Mouse (Mus musculus): ENCODE data around the gene Sync. TPM values are rescaled to one million over a fixed set of nuclear protein-coding genes. Genes with fewer than 3 reads are reported as not detected.

Gene Sync
- polyA plus RNA-seq, 2 experiments from 2014 or later = 0.46 TPM; not detected in 1

DNA sequence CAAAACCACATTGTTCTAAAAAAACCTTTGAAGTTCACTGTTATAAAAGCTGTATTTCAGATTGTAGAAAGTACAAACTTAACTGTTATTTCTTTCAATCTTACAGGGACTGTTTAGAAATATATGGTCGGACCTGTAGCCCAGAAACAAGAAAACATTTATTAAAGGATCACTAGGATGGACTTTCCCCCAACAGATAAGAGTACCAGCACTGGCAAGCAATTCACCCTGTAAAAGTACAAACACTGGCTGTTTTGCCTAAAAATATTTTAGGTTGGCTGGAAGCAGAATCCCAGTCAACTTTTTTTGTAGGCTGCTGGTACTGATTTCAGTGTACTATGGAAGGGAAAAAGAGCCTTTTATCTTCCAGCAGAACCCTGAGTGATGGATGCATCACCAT, 20.5 kb downstream of the Sync start:
- no peak for ATAC-seq

DNA sequence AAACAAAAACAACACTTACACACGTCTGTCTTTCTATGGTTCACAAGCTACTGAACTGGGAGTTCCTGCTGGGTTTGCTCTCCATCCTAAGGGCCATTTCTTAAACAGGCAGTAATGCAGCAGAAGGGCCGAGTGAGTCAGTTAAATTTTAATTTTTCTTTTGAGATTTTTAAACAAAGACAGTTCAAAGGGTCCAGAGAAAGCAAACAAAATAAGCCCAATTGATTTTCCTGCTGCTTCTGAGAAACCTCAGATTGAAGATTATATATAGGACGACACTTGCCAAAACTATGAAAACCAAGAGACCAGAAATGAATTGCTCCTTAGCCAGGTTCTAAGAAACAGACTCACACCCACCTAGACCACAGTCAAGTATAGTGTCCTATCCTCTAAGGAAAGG, 26.5 kb downstream of the Sync start:
- no peak for ATAC-seq

DNA sequence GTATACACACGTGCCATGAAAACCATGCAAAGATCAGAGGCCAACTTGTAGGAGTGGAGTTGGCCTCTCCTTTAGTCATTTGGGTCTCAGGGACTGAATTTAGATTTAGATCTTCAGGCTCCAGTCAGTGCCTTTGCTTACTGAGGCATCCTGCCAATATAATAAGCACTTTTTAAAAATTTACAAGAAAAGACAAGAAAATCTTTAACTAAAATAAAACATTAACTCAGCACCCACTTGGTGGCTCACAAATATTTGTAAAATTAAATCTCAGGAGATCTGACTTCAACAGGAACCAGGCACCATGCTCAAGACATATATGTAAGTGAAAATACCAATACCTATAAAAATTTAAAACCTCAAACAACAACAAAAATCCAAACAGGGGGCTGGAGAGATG, 33.5 kb downstream of the Sync start:
- no peak for ATAC-seq

DNA sequence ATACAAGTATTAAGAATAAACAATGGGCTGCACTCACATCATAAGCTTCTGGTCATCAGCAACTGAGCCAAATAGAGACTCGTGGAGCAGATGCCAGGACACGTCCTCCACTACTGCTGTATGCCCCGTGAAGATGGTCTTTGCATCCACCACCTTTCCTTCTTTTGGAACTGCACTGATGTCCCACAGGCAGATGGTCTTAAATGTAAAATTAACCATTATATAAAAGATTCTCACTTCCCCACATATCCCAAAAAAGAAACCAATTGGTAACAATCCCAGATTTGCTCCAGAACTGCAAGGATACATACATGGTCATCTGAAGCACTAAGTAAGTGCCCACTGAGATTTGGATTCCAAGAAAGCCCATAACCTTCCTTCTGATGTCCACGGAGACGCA, 34.6 kb downstream of the Sync start:
- no peak for ATAC-seq

DNA sequence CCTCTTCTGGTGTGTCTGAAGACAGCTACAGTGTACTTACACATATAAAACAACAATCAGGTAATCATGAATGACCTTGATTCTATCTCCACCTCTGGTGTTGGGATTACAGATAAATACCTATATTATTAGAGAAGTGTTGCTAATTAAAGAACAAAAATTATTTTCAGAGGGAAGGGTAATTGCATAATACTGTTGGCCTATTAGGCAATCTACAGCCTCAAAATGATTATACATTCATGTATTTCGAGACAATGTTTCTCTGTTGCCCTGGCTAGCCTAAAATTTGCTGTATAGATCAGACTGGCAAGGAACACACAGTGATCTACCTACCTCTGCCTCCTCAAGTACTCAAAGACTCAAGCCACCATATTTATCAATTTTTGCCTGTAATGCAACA, 36.1 kb downstream of the Sync start:
- ATAC-seq = no peak

DNA sequence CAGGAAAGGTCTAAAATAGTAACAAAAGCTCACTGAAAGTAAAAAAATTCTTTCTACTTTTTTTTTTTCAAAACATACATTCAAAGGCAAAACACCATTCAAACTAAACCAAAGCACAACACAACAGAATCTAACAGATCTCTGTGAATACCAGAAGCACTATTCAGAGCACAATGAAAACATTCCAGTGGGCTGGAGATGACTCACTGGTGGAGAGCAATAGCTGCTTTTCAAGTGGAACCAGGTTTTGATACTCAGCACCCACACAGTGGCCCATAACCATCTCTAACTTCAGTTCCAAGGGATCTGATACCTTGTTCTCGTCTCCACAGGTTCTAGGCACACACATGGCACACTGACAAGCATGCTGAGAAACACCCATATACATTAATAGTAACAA, 37.3 kb downstream of the Sync start:
- no peak for ATAC-seq

DNA sequence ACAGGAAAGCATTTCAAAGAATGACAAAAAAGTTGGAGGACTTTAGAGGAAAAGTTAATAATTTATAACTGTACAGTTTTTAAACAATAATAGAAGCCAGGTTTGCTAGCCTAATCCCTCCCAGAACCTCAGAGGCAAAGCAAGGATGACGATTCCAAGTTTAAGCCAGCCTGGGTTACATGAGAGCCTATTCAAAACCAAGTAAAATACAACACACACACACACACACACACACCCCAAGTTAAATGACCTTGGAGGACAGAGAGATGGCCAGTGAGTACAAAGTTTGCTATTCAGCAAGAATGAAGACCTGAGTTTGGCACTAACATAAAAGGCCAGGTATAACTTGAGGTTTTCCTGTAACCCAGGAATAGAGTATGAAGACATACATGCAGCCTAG, 38.8 kb downstream of the Sync start:
- ATAC-seq = no peak

DNA sequence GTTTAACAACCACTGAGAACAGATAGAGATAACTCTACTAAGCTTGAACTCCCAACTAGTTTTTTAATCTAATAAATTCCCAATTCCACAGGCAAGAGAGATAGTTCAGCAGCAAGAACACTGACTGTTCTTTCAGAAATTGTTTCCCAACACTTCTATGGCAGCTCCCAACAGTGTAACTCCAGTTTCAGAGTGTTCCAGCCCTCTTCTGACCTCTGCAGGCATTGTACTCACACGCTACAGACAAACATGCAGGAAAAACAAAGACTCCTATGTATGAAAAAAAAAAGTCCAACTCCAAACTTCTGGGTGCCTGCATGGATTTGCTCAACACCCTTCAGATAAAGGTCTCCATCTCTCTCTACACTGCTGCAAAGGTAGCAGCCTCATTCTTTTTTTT, 45.4 kb downstream of the Sync start:
- ATAC-seq = no peak

DNA sequence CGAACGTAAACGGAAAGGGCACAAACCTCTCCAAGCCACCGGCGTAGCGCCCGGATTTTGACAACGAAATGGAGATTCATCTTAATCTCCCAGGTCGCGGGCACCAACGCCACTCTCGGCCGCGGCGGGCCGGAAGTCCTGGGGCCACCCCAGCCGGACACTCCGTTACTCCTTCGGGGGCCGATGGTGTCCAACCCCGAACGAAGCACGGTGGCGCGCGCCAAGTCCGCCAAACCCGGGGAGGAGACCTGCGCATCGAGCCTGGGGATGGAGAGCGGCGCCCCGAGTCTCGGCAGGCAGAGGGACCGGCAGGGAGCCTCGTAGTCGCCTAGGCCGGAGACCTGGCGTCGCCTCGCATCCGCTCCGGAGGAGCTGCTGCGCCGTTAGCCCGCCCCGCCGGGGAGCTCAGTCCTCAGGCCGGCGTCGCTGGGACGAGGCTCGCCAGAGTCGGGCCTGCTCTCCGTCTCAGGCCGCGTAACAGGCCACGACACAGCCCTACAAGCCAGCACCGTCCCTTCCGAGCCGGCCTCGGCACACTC, 47.3 kb downstream of the Sync start:
- peak; percentile 9 for ATAC-seq

DNA sequence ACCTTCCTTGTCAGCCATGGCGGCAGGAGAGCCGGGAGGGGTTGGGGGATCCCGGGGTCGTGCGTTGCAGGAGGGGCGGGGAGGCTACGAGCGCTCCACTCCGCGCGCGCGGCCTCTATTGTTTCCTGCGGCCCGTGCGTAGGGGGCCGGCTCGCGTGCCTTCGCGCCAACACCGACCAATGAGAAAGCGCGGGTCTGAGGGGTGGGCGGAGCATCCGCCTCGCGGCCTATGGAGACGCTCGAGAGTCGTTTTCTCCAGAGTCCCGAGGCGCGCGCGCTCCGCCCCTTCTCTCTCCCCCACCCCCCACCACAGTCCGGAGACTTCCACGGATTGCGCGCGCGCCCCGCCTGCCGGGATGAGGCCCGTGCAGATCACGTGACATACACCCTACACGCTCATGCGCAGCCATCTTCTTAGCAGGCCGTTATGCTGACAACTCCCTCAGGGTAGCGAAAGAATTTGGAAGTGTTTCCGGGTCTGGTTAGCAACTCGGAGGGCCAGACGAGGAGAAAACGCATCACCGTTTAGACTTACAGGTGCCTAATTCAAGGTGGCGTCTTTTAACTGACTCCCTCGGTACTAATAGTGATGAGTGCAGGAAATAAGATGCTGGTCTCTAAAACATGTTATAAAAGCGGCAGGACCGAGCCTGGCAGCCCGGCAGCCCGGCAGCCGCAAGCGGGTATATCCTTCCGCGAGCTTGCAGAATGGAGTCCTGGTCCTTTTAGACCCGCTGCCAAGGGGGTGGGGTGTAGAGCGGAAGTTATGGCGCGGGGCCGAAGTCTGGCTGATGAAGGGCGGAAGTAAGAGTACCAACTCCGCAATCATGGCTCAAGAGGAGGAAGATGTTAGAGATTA, 48.0 kb downstream of the Sync start, which contains the start of the genes Rbbp4 and Zbtb8os:
Gene Rbbp4, minus strand, starts transcription at position 155 of the 859 bp plus-strand sequence.
Gene Zbtb8os, plus strand, starts transcription at position 480 of the 859 bp plus-strand sequence.
- peak; percentile 89 for ATAC-seq

DNA sequence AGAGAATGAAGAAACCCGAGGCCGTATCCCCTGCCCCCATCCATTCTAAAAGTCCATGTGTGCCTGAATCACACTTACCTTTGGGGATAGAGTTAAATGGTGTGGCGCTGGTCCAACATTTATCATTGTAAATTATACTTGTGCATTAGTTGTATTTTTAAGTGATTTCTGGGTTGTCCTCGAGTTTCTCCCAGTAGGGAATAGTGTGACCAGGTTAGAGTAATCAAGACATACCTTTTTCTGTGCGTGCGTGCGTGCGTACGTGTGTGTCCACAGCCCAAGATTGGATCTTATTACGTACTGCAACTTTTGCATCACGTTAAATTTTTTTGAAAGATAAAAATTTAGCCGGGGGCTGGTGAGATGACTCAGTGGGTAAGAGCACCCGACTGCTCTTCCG, 48.9 kb downstream of the Sync start:
- ATAC-seq = no peak

DNA sequence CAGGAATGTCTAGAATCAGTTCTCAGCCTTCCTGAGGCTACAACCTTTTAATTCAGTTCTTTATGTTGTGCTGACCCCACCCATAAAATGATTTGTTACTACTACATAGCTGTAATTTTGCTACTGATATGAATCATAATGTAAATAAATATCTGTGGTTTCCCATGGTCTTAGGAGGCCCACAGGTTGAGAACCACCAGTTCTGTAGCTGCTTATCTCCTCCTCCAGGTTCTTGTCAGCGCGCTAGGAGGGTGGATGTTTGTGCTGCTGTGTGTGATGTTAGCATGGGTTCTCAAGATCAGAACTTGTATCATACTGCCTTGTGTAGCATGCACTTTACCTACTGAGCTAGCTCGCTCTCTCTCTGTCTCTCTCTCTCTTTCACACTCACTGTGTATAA, 52.3 kb downstream of the Sync start:
- no peak for ATAC-seq

DNA sequence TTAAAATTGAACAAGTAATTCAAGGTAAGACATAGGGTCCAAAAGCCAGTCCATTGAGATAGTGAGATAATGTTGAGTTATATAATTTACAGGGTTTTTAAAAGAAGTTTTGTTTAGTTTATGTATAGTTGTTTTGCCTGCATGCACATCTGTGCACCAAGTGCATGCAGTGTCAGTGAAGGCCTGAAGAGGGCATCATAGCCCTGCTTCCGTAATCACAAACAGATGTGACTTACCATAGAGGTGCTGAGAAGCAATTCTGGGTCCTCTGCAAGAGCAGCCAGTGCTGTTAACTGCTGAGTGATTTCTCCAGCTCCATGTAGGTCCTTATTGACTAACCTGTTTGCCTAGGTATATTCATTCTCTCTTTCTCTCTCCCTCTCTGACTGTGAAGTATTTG, 54.5 kb downstream of the Sync start:
- ATAC-seq = no peak

DNA sequence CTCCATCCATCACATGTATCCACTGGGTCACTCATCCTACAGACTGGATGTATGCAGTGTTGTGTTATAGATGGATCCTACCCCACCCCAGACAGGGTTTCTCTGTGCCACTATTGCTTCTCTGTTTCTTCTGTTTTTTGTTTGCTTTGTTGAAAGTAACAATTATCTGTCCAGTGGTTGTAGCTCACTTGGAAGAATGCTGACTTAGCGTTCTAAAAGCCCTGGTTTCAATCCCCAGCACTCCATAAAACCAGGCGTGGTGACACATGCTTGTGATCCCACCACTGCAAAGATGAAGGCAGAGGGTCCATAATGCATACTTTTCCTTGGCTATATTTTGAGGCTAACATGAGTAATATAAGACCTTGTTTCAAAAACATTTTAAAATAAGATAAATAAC, 55.3 kb downstream of the Sync start:
- no peak for ATAC-seq

DNA sequence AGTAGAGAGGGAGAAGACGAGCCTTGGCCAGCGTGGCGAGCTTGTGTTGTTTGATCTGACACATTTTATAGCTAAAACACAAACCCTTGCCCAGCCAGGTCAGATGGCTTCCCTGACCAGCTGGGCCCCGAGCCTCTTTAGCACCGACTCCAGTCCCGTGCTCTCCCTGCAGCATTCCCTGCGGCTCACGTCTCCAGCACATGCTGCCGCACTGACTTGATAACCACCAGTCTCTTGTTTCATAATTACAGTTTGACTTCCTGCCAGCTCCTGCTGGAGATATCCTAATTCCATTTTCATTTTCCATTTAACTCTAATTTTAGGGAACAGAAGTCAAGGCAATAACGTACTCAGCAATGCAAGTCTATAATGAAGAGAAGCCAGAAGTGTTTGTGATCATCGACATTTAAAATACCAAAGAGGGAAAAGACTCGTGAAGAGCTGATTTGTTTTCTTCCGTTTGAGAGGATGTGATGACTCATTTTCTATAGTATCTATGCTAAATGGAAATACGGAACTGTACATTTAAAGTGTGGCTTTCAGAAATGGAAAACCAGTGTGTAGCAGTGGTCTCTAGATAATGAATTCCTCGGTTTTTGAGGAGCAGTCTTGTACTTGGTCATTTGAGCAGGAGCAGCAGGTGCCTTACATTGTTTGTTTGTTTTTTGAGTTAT, 59.2 kb downstream of the Sync start:
- no peak for ATAC-seq

DNA sequence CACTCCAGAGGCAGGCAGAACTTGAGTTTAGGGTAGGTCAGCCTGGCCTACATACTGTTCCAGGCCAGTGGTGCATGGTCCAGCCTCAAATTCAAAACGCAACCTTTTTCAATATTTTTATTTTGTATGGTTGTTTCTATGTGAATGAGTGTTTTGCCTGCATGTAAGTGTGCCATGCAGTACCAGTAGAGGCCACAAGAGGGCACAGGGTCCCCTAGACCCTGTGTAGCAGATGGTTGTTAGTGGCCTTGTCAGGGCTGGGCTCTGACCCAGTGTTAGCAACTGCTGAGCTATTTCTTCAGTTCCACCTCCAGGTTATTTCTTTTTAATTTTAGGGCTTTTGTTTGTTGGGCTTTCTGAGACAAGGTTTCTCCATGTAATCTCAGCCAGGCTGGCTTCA, 63.2 kb downstream of the Sync start:
- ATAC-seq = peak; percentile 80

DNA sequence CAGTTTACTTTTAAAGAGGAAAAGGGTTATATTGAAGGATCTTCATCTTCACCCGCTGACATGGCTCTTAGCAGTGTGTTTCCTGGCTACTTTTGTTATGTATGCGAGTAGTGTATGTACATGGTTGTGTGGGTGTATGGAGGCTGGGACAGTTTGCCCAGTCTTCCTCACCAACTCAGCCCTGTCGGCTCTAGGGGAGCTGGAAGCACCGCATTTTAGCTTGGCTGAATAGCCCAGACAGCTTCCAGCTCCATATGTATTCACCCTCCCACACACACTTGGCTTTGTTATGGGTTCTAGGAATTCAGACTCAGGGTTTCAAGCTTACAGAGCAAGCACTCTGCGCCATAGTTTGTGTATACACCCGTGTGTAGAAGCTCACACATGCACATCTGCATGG, 63.7 kb downstream of the Sync start:
- no peak for ATAC-seq

DNA sequence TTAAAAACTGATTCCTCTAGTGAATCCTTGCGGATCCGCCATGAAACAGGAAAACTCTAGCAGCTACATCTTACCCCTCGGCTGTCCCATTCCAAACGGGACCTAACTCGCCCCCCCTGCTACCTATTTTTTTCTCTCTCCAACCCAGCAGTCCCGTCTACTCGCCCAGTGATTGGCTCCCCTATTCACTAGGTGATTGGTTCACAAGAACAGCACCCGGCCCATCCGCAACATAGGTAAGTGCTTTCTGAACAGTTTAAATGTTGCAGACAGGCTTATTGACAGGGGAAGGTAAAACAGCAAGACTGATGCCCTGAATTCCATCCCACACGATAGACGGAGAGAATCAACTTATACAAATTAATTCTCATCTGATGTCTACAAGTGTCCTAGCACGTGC, 65.8 kb downstream of the Sync start:
- ATAC-seq = no peak

DNA sequence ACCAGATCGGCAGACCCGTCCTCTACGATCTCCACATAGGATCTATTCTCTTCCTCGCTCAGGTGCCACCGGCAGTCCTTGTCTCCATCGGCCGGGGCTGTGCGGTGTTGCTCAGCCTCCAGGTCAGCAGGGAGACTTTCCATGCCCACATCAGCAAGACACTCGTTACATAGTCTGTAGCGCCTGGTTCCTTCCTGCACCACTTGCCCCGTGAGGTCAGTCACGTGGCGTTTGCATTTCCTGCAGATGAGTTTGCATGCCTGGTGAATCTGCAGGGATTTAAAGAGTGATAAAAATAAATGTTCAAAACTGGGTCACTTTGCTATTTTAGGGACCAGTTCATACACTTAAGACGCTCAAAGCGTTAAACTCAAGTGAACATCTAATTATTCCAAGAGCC, 66.8 kb downstream of the Sync start:
- ATAC-seq = no peak

DNA sequence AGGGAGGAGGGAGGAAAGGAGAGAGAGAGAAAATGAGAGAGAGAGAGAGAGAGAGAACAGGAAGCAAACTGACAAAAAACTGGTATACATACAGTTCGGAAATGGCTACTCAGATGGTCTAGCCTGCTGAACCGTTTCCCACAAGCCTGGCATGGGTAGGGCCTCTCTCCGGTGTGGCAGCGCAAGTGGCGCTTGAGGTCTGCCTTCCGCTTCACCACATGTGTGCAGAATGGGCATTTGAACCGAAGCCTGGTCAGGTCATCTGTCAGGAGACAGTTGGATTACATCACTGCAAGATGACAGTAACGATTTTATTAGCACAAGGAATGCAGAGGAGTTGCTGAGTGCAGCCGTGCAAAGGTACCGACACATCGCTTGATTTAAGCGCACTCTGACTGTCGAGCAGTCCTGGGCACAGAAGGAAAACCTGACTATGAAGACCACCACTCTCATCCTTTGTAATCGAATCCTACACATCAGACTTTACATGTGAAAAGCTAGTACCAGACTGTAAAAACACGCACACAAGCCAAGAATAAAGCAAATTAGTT, 70.3 kb downstream of the Sync start:
- ATAC-seq = no peak
